Mouse (Mus musculus) cerebellum, adult 11 months (tissue): Measurements from ENCODE around the gene Dnmt3a.

Experiments
- DNase-seq: peaks from one replicate; pipeline ENCODE4 v3.0.0; 2022

The Dnmt3a gene

DNA sequence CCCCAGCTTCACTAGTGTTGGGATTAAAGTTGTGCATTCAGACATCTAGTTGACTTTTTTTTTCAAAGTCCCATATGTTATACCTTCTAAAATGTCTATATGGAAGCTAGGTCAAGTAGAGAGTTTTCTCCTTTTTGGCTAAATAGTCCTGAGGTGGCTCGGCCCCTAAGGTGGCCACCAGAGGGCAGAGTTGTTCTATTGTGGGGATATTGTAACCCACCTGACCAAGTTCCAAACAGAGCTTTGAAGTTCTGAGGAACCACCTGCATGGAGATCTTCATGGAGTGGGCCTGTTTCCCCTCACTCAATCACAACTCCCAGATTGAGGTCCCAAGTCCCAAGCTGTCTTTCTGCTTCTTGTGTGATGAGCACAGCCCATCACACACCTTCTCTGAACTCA lies 120.3 kb downstream of the Dnmt3a start:
- DNase-seq, result peak; percentile 73

DNA sequence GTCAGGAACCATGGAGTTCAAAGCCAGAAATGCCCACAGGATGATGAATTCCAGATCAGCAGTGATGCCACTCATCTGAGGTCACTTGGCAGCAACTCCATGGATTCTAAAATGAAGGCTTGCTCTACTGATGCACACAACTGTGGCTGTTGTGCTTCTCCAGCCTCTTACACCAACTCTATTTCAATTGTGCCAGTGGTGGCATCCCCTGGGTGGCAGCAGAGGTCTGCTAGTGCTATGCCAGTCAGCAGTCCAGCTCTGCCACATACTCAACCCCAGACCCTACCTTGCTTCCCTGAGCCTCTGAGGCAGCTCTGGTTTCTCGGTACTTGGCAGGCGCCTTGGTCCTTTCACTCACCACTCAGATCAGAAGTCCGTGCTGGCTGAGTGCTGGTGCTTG lies 123.0 kb downstream of the Dnmt3a start:
- DNase-seq, result no peak

GRCm38 (mm10) chr12:3930090-3930865 lies 124.5 kb downstream of the Dnmt3a start:
- peak; percentile 59 for DNase-seq

DNA sequence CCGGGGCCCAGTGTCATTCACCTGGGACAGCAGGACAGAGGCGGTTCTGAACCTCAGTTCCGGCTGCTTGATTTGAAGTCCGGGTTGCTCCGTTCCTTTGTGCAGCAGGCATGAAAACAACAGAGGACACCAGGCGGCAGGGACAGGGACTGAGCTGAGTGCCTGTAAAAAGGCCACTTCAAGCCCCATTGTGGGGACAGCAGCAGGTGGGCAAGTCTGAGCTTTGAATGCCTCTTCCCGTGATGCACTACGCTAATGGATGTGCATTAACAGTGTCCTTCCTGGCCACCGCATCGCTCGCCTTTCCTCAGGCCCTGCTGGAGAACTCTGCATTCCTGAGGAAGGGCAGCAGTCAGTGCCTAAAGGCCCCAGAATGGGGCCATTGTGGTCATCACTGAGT lies 136.2 kb downstream of the Dnmt3a start:
- DNase-seq, result no peak

DNA sequence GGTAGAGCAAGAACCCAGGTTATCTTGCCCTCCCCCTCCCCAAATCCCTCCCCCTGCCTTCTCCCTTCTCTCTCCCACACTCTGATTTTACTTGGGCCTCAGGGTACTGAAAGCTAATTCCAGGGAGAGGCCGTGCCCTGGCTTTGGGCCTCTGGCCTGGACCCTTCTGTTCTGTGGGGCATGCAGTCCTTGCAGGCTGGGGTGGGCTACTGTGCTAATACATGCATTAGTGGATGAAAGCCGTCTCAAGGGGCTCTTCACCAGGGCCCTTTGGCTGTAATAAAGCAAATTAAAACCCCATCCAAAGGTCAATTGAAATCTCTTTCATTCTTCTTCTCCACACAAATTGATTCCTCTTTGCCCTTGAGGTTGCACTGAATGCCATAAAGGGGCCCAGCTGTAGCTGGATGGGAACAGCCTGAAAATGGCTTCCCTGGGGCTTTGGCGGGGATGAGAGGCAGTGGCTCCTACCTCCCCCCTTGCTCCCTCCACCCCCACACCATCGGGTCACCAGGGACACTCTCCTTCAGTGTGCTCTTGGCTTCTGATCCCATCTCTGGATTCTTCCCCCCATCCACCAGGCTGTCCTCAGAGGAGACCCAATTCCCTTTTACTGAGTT lies 138.8 kb downstream of the Dnmt3a start:
- no peak for DNase-seq

GRCm38 (mm10) chr12:3947503-3947902 lies 141.7 kb downstream of the Dnmt3a start:
- DNase-seq, result no peak

- no peak for DNase-seq
Measured at GRCm38 (mm10) chr12:3954651-3955050, 148.8 kb downstream of the Dnmt3a start, which contains the start of gene Pomc. Gene Pomc (plus strand): TSS chr12:3954951.

GRCm38 (mm10) chr12:3955371-3955770 lies 149.6 kb downstream of the Dnmt3a start:
- DNase-seq, result no peak

- no peak for DNase-seq
Measured at GRCm38 (mm10) chr12:3956351-3956750, 150.5 kb downstream of the Dnmt3a start.

DNA sequence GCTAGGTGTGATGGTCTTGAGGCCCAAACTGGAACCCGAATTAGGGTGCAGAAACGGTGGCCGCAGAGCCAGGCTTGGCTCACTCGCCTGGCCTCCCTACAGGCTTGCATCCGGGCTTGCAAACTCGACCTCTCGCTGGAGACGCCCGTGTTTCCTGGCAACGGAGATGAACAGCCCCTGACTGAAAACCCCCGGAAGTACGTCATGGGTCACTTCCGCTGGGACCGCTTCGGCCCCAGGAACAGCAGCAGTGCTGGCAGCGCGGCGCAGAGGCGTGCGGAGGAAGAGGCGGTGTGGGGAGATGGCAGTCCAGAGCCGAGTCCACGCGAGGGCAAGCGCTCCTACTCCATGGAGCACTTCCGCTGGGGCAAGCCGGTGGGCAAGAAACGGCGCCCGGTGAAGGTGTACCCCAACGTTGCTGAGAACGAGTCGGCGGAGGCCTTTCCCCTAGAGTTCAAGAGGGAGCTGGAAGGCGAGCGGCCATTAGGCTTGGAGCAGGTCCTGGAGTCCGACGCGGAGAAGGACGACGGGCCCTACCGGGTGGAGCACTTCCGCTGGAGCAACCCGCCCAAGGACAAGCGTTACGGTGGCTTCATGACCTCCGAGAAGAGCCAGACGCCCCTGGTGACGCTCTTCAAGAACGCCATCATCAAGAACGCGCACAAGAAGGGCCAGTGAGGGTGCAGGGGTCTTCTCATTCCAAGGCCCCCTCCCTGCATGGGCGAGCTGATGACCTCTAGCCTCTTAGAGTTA lies 154.2 kb downstream of the Dnmt3a start:
- peak; percentile 80 for DNase-seq

GRCm38 (mm10) chr12:3960553-3960952 lies 154.7 kb downstream of the Dnmt3a start:
- DNase-seq, result peak; percentile 46
